Mouse (Mus musculus): ENCODE data around the gene Rgs1.

DNA sequence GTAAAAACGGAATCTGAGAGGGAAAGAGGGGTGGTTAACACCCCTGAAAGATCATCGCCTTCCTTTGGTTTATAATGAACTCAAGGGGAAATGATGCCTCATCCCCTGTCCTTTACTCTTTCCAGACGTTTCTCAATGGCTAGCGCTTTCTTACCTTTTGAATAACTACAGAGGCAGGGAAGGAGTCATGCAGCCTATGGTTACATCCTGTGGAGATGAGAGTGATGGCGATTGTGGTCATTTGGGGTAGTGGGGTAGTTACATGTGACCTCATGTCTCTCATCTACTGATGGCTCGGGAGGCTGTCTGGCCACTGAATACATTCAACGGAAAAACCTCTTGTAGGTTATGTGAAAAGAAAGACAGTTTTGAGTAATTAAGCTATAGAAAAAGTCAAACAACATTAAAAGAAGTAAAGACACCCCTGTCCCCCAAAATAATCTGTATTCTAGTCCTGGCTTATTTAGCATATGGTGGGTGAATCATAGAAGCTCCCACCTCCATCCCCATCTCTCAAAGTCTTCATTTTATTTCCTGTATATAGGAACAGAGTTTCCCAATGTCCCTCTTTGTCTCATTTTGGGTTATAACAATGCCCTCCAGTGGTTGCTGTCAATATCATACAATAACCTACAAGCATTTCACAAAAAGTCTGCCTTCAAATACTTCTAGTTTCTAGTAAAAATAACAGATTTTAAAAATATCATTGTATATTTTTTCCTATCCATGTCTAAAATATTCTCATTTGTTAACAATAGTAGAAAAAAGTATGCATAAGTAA, 42.6 kb downstream of the Rgs1 start:
- TF ChIP-seq CTCF (IDR thresholded peaks at IDR 0.05; ENCODE audit: low read depth) (0 out of 2 replicates have a peak, but pooled peaks have one; percentile 7), EP300 (optimal IDR thresholded peaks at IDR 0.05) (no peak)
